Mouse (Mus musculus) kidney, adult 2 months (tissue): Measurements from ENCODE around the gene Zkscan5.

Source experiments
- CTCF ChIP-seq: fragments of 200-500 bp; conservative IDR thresholded peaks from 2 replicates; pipeline ENCODE4 v1.5.1; 2011; ENCODE audit warnings: low read depth, mild to moderate bottlenecking, control low read depth, low read length, moderate library complexity, mixed read lengths; ENCODE audit not compliant: insufficient read depth, insufficient read length
- POLR2A ChIP-seq: fragments of 200-500 bp; IDR thresholded peaks from one replicate; pipeline ENCODE4 v1.6.1; 2011; ENCODE audit warnings: low read depth, low read length, control low read depth

- TF ChIP-seq POLR2A (no peak), CTCF (no peak)
These were observed 1.9 kb upstream of the Zkscan5 start for GRCm38 (mm10) chr5:145202446-145202845.
